Mouse (Mus musculus) forebrain, embryonic 13.5 days (tissue): ENCODE measurements around the gene Ttc36. TPM values are rescaled to one million over a fixed set of nuclear protein-coding genes. Genes with fewer than 3 reads are reported as not detected.
A peak's percentile ranks its signal among the peaks of the same experiment; 100 is the strongest.
"Not testable (repeated sequence)": the region's sequence is repeated elsewhere in the genome, so short reads cannot be mapped to it uniquely, and the experiment has no call there.

Source experiments
- ATAC-seq: fragments of 200-750 bp; cut with Nextera tagmentation; 2 replicates; pipeline ENCODE4 v1.8.0; 2017
- H3K27ac ChIP-seq: fragments of 300-500 bp; sonication (generic); 2 replicates; pipeline ENCODE4 v1.5.1; 2015; ENCODE audit warnings: inconsistent platforms, mild to moderate bottlenecking, moderate library complexity
- H3K27me3 ChIP-seq: fragments of 300-500 bp; sonication (generic); 2 replicates; pipeline ENCODE4 v1.6.1; 2015; ENCODE audit warnings: mild to moderate bottlenecking, inconsistent platforms
- H3K36me3 ChIP-seq: fragments of 300-500 bp; sonication (generic); 2 replicates; pipeline ENCODE4 v1.6.1; 2015; ENCODE audit warnings: mild to moderate bottlenecking, inconsistent platforms; ENCODE audit not compliant: poor library complexity, severe bottlenecking
- H3K4me1 ChIP-seq: fragments of 300-500 bp; sonication (generic); 2 replicates; pipeline ENCODE4 v1.6.1; 2015; ENCODE audit warnings: inconsistent platforms
- H3K4me2 ChIP-seq: fragments of 300-500 bp; sonication (generic); 2 replicates; pipeline ENCODE4 v1.6.1; 2015; ENCODE audit warnings: inconsistent platforms, mild to moderate bottlenecking, moderate library complexity
- H3K4me3 ChIP-seq: fragments of 300-500 bp; sonication (generic); 2 replicates; pipeline ENCODE4 v1.5.1; 2015; ENCODE audit warnings: mild to moderate bottlenecking, inconsistent platforms
- H3K9ac ChIP-seq: fragments of 300-500 bp; sonication (generic); 2 replicates; pipeline ENCODE4 v1.6.1; 2015; ENCODE audit warnings: mild to moderate bottlenecking, inconsistent platforms
- H3K9me3 ChIP-seq: fragments of 300-500 bp; sonication (generic); replicated peaks from 2 replicates; pipeline ENCODE4 v1.6.1; 2016; ENCODE audit warnings: inconsistent platforms
- WGBS: fragments of 180-500 bp; shearing (Covaris S2); methylation state at CpG from one replicate; pipeline ENCODE4 v1.1.7; 2015; 5-methylcytosine and 5-hydroxymethylcytosine counted together
- polyA plus RNA-seq: library from polyadenylated mRNA; unstranded; fragments of >200 nt; fragmentation: Nextera tagmentation; extraction: Ambion mirVana; gene quantifications from 2 replicates; pipeline ENCODE4 v1.2.1, GENCODE M21; 2015

Gene Ttc36
- polyA plus RNA-seq, 1 experiment from 2014 or later = not detected

- H3K4me2 ChIP-seq = peak overlapping the region; percentile 91
- ATAC-seq, H3K27me3 ChIP-seq, H3K36me3 ChIP-seq, H3K9me3 ChIP-seq, H3K9ac ChIP-seq: not testable (repeated sequence)
- H3K4me3 ChIP-seq = peak overlapping the region; percentile 97
- H3K4me1 ChIP-seq = peaks cover 20% of the 10 kb centered on the region
- peak overlapping the region; percentile 12 for H3K27ac ChIP-seq
- 43% methylated on average over 8 of the region's 9 CpGs for WGBS
Observed at GRCm38 (mm10) chr9:44768029-44768394, 34.9 kb downstream of the Ttc36 start.

- 0% methylated on average over 72 of the region's 82 CpGs for WGBS
- Histone ChIP-seq H3K9me3 (0 out of 2 replicates have a peak, but pooled peaks cover 3% of the 10 kb centered on the region), H3K27me3 (no peaks in the 10 kb centered on the region), H3K27ac (peak within 1 kb of the TSS; percentile 94), H3K4me3 (peak within 1 kb of the TSS; percentile 97), H3K4me2 (peak within 1 kb of the TSS; percentile 91), H3K9ac (peak within 1 kb of the TSS; percentile 94), H3K4me1 (peaks cover 20% of the 10 kb centered on the region), H3K36me3 (no peaks in the 10 kb centered on the region)
- peak; percentile 91 for ATAC-seq
Observed at GRCm38 (mm10) chr9:44767101-44768028, 35.5 kb downstream of the Ttc36 start, which contains the start of the genes Arcn1 and Ift46. Arcn1 (minus strand) TSS chr9:44767845. Ift46 (plus strand) TSS chr9:44767908.

- peaks cover 24% of the 10 kb centered on the region for H3K36me3 ChIP-seq
- H3K4me3 ChIP-seq = no peak overlapping the region
- 86% methylated on average over 2 of the region's 2 CpGs for WGBS
- no peak overlapping the region for H3K4me2 ChIP-seq
- no peaks in the 10 kb centered on the region for H3K27me3 ChIP-seq
- no peak overlapping the region for H3K9ac ChIP-seq
- no peak for ATAC-seq
- no peaks in the 10 kb centered on the region for H3K9me3 ChIP-seq
- H3K27ac ChIP-seq = no peak overlapping the region
- H3K4me1 ChIP-seq = peaks cover 8% of the 10 kb centered on the region
Observed at GRCm38 (mm10) chr9:44760873-44761272, 42.0 kb downstream of the Ttc36 start.

Other genes with a start within 250 kb of the Ttc36 start
- gene Cxcr5, start 241.2 kb downstream of the Ttc36 start, polyA plus RNA-seq = not detected in 2 replicates
- gene Ddx6, start 198.2 kb downstream of the Ttc36 start, polyA plus RNA-seq = 28.1 and 30.0 TPM in 2 replicates
- gene Treh, start 129.8 kb downstream of the Ttc36 start, polyA plus RNA-seq = not detected in 2 replicates
- gene Phldb1, start 67.9 kb downstream of the Ttc36 start, polyA plus RNA-seq = 36.4 and 40.9 TPM in 2 replicates
- gene Arcn1, start 35.2 kb downstream of the Ttc36 start, polyA plus RNA-seq = 132 and 137 TPM in 2 replicates
- gene Ift46, start 35.2 kb downstream of the Ttc36 start, polyA plus RNA-seq = 154 and 164 TPM in 2 replicates
- 3.9 and 4.8 TPM in 2 replicates for gene Tmem25, start 3.8 kb downstream of the Ttc36 start, polyA plus RNA-seq
- 22.7 and 23.3 TPM in 2 replicates for gene Kmt2a, start 78.2 kb upstream of the Ttc36 start, polyA plus RNA-seq
- gene Atp5l, start 117.7 kb upstream of the Ttc36 start, polyA plus RNA-seq = 777 and 836 TPM in 2 replicates
- 31.9 and 32.0 TPM in 2 replicates for gene Ube4a, start 162.5 kb upstream of the Ttc36 start, polyA plus RNA-seq
- gene Cd3g, start 177.4 kb upstream of the Ttc36 start, polyA plus RNA-seq = not detected in 2 replicates
- not detected in 2 replicates for gene Cd3d, start 178.7 kb upstream of the Ttc36 start, polyA plus RNA-seq
- not detected in 2 replicates for gene Cd3e, start 206.6 kb upstream of the Ttc36 start, polyA plus RNA-seq
- 0.11 TPM in 1 of 2 replicates, not detected in the other for gene Mpzl2, start 236.7 kb upstream of the Ttc36 start, polyA plus RNA-seq